Mouse (Mus musculus) forebrain, postnatal 0 days (tissue): ENCODE results near the gene Krt86. TPM values are rescaled to one million over a fixed set of nuclear protein-coding genes. Genes with fewer than 3 reads are reported as not detected.

Source experiments
- ATAC-seq: fragments of 200-750 bp; cut with Nextera tagmentation; 2 replicates; pipeline ENCODE4 v1.8.0; 2017; ENCODE audit warnings: mild to moderate bottlenecking, moderate library complexity
- DNase-seq: peaks from one replicate; pipeline ENCODE4 v3.0.0-alpha.2; 2015
- H3K27ac ChIP-seq: fragments of 300-500 bp; sonication (generic); 2 replicates; pipeline ENCODE4 v1.5.1; 2014; ENCODE audit warnings: low read depth, mild to moderate bottlenecking, antibody characterized with exemption, low read length, moderate library complexity, mixed read lengths
- H3K27me3 ChIP-seq: fragments of 300-500 bp; sonication (generic); 2 replicates; pipeline ENCODE4 v1.6.1; 2014; ENCODE audit warnings: mild to moderate bottlenecking, low read length, mixed read lengths; ENCODE audit not compliant: insufficient read depth
- H3K36me3 ChIP-seq: fragments of 300-500 bp; sonication (generic); 2 replicates; pipeline ENCODE4 v1.6.1; 2014; ENCODE audit warnings: mild to moderate bottlenecking, moderate library complexity; ENCODE audit not compliant: insufficient read depth
- H3K4me1 ChIP-seq: fragments of 300-500 bp; sonication (generic); 2 replicates; pipeline ENCODE4 v1.6.1; 2014; ENCODE audit warnings: antibody characterized with exemption; ENCODE audit not compliant: insufficient read depth
- H3K4me2 ChIP-seq: fragments of 300-500 bp; sonication (generic); 2 replicates; pipeline ENCODE4 v1.6.1; 2014; ENCODE audit warnings: low read depth, mild to moderate bottlenecking, moderate library complexity
- H3K4me3 ChIP-seq: fragments of 300-500 bp; sonication (generic); 2 replicates; pipeline ENCODE4 v1.5.1; 2014; ENCODE audit warnings: low read depth, low read length, mixed read lengths
- H3K9ac ChIP-seq: fragments of 300-500 bp; sonication (generic); 2 replicates; pipeline ENCODE4 v1.6.1; 2014; ENCODE audit warnings: mild to moderate bottlenecking
- H3K9me3 ChIP-seq: fragments of 300-500 bp; sonication (generic); 2 replicates; pipeline ENCODE4 v1.6.1; 2016; ENCODE audit warnings: low read length
- CTCF ChIP-seq: sonication (generic); IDR thresholded peaks from 2 replicates; pipeline ENCODE4 v1.5.1; 2016; ENCODE audit warnings: antibody characterized with exemption, control low read depth, low read depth
- WGBS: fragments of 180-500 bp; shearing (Covaris S2); extraction: QIAGEN DNeasy Blood & Tissue Kit; methylation state at CpG from one replicate; pipeline ENCODE4 v1.1.7; 2014; 5-methylcytosine and 5-hydroxymethylcytosine counted together
- polyA plus RNA-seq: library from polyadenylated mRNA; unstranded; fragments of >200 nt; fragmentation: Nextera tagmentation; extraction: Ambion mirVana; gene quantifications from 2 replicates; pipeline ENCODE4 v1.2.1, GENCODE M21; 2015
- total RNA-seq: library from RNA; depleted of rRNA; stranded (reverse); fragments of >200 nt; gene quantifications from 2 replicates; pipeline ENCODE4 v1.2.3, GENCODE M21; 2014

The Krt86 gene
- total and polyA plus RNA-seq, 2 experiments from 2014 or later, result 0.14 to 0.19 TPM

DNA sequence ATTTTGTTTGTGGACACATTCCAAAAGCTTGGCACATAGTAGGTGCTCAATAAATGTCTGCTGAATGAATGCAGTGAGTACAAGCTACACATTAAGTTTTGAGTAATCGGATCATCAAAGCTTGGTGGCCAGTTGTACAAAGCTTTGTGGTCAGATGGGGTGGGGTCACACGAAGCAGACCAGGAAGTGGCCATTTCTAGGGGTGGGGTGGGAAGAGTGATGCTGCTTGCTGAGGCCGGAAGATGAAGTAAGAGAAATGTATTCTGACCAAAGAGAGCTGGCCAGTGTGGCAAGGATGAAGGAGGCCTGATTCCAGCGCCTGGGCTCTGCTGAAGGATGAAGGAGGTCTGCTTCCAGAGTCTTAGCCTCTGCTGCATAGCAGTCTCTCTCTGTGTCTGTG, 4.2 kb upstream of the Krt86 start:
- 92% methylated on average over 4 of the region's 4 CpGs for WGBS
- Histone ChIP-seq H3K4me1 (no peaks in the 10 kb centered on the region), H3K9ac (no peak overlapping the region), H3K9me3 (no peaks in the 10 kb centered on the region), H3K27ac (no peak overlapping the region), H3K4me2 (no peak overlapping the region), H3K36me3 (no peaks in the 10 kb centered on the region), H3K4me3 (no peak overlapping the region), H3K27me3 (no peaks in the 10 kb centered on the region)
- no peak for TF ChIP-seq CTCF
- no peak for DNase-seq
- no peak for ATAC-seq

- Histone ChIP-seq H3K9me3 (no peaks in the 10 kb centered on the region), H3K27me3 (no peaks in the 10 kb centered on the region), H3K4me2 (peak overlapping the region; percentile 62), H3K4me3 (peak overlapping the region; percentile 23), H3K4me1 (peaks cover 13% of the 10 kb centered on the region), H3K36me3 (no peaks in the 10 kb centered on the region), H3K9ac (peak overlapping the region; percentile 28; the same call in 1 of the 2 replicates), H3K27ac (no peak overlapping the region)
- ATAC-seq (peak; percentile 77), DNase-seq (peak; percentile 55)
- TF ChIP-seq CTCF, result peak; percentile 76
- 9% methylated on average over 31 of the region's 31 CpGs for WGBS
Measured at GRCm38 (mm10) chr15:101479007-101479665, 5.9 kb downstream of the Krt86 start.

DNA sequence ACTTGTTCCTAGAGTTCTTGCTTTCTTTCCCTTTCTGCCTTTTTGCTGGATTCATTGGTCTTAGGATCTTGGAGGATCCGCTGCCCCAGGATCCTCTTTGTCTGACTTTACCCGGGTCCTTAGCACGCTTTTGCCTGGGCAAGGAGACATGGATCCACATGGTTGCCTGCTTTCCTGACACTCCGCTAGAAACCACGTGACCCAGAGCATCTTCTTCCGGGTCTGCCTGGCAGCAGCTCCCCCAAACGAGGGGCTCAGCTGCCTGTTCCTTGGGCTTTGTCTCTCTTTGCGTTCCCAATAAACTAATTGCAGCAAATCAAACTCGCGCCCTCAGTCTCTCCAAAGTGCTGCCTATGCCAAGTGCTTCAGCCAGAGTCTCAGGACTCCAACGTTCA, 6.4 kb downstream of the Krt86 start:
- H3K9me3 ChIP-seq, result no peaks in the 10 kb centered on the region
- DNase-seq (no peak), ATAC-seq (peak; percentile 81)
- peak overlapping the region; percentile 62 for H3K4me2 ChIP-seq
- H3K4me3 ChIP-seq, result peak overlapping the region; percentile 23
- H3K27ac ChIP-seq, result no peak overlapping the region
- H3K9ac ChIP-seq, result peak overlapping the region; percentile 28; the same call in 1 of the 2 replicates
- H3K4me1 ChIP-seq, result peaks cover 13% of the 10 kb centered on the region
- no peaks in the 10 kb centered on the region for H3K27me3 ChIP-seq
- TF ChIP-seq CTCF, result no peak
- no peaks in the 10 kb centered on the region for H3K36me3 ChIP-seq
- WGBS, result 25% methylated on average over 11 of the region's 11 CpGs

- WGBS, result 43% methylated on average over 4 of the region's 4 CpGs
- DNase-seq (no peak), ATAC-seq (no peak)
- H3K4me1 ChIP-seq, result peaks cover 13% of the 10 kb centered on the region
- TF ChIP-seq CTCF, result no peak
- no peak overlapping the region for H3K9ac ChIP-seq
- H3K9me3 ChIP-seq, result no peaks in the 10 kb centered on the region
- H3K36me3 ChIP-seq, result no peaks in the 10 kb centered on the region
- H3K4me2 ChIP-seq, result no peak overlapping the region
- no peaks in the 10 kb centered on the region for H3K27me3 ChIP-seq
- no peak overlapping the region for H3K27ac ChIP-seq
- H3K4me3 ChIP-seq, result no peak overlapping the region
Measured at GRCm38 (mm10) chr15:101482056-101482455, 8.8 kb downstream of the Krt86 start.

- Histone ChIP-seq H3K27me3 (no peaks in the 10 kb centered on the region), H3K4me2 (no peak overlapping the region), H3K36me3 (no peaks in the 10 kb centered on the region), H3K9me3 (no peaks in the 10 kb centered on the region), H3K4me1 (peaks cover 12% of the 10 kb centered on the region), H3K4me3 (no peak overlapping the region), H3K9ac (no peak overlapping the region), H3K27ac (no peak overlapping the region)
- ATAC-seq, result no peak
- no peak for TF ChIP-seq CTCF
- WGBS, result 86% methylated on average over 1 of the region's 1 CpGs
- DNase-seq, result no peak
Measured at GRCm38 (mm10) chr15:101483646-101484045, 10.4 kb downstream of the Krt86 start.

DNA sequence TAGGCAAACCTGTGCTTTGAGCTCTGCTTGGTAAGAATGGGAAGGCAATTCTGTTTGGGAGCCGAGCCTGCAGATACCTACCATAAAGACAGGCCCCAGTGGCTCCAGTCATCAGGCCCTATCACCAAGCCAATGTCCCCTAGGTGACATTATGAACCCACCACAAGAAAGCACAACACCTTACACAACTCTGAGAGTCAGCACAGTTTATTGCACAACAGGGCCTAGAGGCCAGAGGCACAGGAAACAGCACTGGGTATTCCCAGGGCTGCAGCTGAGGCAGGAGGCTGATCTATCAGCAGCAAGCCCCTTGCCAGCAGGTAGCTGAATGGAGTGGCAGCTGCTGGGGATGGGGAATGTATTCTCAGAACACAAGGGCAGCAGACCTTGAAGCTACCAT, 11.7 kb downstream of the Krt86 start:
- no peaks in the 10 kb centered on the region for H3K4me1 ChIP-seq
- no peaks in the 10 kb centered on the region for H3K9me3 ChIP-seq
- H3K27ac ChIP-seq, result no peak overlapping the region
- WGBS, result 88% methylated on average over 1 of the region's 1 CpGs
- H3K4me2 ChIP-seq, result no peak overlapping the region
- no peak for TF ChIP-seq CTCF
- ATAC-seq (no peak), DNase-seq (no peak)
- no peaks in the 10 kb centered on the region for H3K36me3 ChIP-seq
- H3K27me3 ChIP-seq, result no peaks in the 10 kb centered on the region
- H3K4me3 ChIP-seq, result no peak overlapping the region
- no peak overlapping the region for H3K9ac ChIP-seq

GRCm38 (mm10) chr15:101485911-101486635, 12.8 kb downstream of the Krt86 start:
- no peaks in the 10 kb centered on the region for H3K36me3 ChIP-seq
- WGBS, result 79% methylated on average over 11 of the region's 11 CpGs
- H3K9me3 ChIP-seq, result no peaks in the 10 kb centered on the region
- no peak for ATAC-seq
- DNase-seq, result no peak
- TF ChIP-seq CTCF, result no peak
- no peak overlapping the region for H3K9ac ChIP-seq
- H3K27ac ChIP-seq, result no peak overlapping the region
- H3K27me3 ChIP-seq, result no peaks in the 10 kb centered on the region
- no peak overlapping the region for H3K4me3 ChIP-seq
- H3K4me2 ChIP-seq, result no peak overlapping the region
- no peaks in the 10 kb centered on the region for H3K4me1 ChIP-seq
